Comparison of ENCODE assay signal across 8 mouse cellular contexts in genomic region chr10:11280578-11281463, GRCm38 (mm10). TPM values are rescaled to one million over a fixed set of nuclear protein-coding genes. Genes with fewer than 3 reads are reported as not detected.
DNase-seq lines count a peak whose midpoint lies in the region; ATAC-seq and TF ChIP-seq lines count a peak whose summit lies in the region.

Fbxo30 (plus strand) TSS chr10:11281330.

- under 1% methylated on average over 71 of the region's 93 CpGs for WGBS in forebrain, embryonic 12.5 days
- under 1% methylated on average over 74 of the region's 93 CpGs for WGBS in heart, postnatal 0 days
- under 1% methylated on average over 88 of the region's 93 CpGs for WGBS in liver, embryonic 14.5 days (ENCODE audit: insufficient replicate concordance)
- WGBS in stomach, embryonic 15.5 days: 0% methylated on average over 91 of the region's 93 CpGs

- peak; percentile 78 for DNase-seq in c-Kit-positive CD71-positive TER-119-positive erythroid progenitor cells, embryonic 14.5 days (ENCODE audit: low spot score)
- DNase-seq in heart, postnatal 0 days (ENCODE audit: low spot score): peak; percentile 93
- DNase-seq in kidney, postnatal 36 days: peak; percentile 95 to 96
- DNase-seq in liver, embryonic 14.5 days (ENCODE audit: low read depth in 3 of 3, low spot score in 3 of 3): peak; percentile 72 to 77 (median 75)
- peak; percentile 93 for DNase-seq in neural tube, embryonic 10.5 days (ENCODE audit: extremely low spot score, low spot score)

- peak within 1 kb of the TSS; percentile 91 for H3K4me3 ChIP-seq in E14TG2a.4 (replicated peaks; ENCODE audit: low read length)
- H3K4me3 ChIP-seq in forebrain, embryonic 12.5 days (replicated peaks): peak within 1 kb of the TSS; percentile 95
- H3K4me3 ChIP-seq in heart, postnatal 0 days (ENCODE audit: low read depth, low read length): peak within 1 kb of the TSS; percentile 96
- peak within 1 kb of the TSS; percentile 99 to 100 for H3K4me3 ChIP-seq in liver, embryonic 14.5 days (ENCODE audit: insufficient read depth in 1 of 2, low read depth in 2 of 2, low read length in 2 of 2)
- peak within 1 kb of the TSS; percentile 95 for H3K4me3 ChIP-seq in stomach, embryonic 15.5 days (replicated peaks)

- peak within 1 kb of the TSS; percentile 97 for H3K27ac ChIP-seq in forebrain, embryonic 12.5 days
- H3K27ac ChIP-seq in heart, postnatal 0 days (ENCODE audit: low read depth): peak within 1 kb of the TSS; percentile 98
- H3K27ac ChIP-seq in liver, embryonic 14.5 days: peak within 1 kb of the TSS; percentile 93
- peak within 1 kb of the TSS; percentile 99 for H3K27ac ChIP-seq in stomach, embryonic 15.5 days

- peak; percentile 93 for ATAC-seq in forebrain, embryonic 12.5 days (ENCODE audit: low FRiP score)
- ATAC-seq in heart, postnatal 0 days (ENCODE audit: insufficient read depth, low read depth): peak; percentile 92
- peak; percentile 94 for ATAC-seq in liver, embryonic 14.5 days (ENCODE audit: insufficient read depth)
- ATAC-seq in stomach, embryonic 15.5 days (ENCODE audit: insufficient read depth, low FRiP score, low read depth): peak; percentile 94

- H3K27me3 ChIP-seq in E14TG2a.4 (ENCODE audit: insufficient read depth, low read length): no peaks in the 10 kb centered on the region
- no peaks in the 10 kb centered on the region for H3K27me3 ChIP-seq in forebrain, embryonic 12.5 days
- H3K27me3 ChIP-seq in heart, postnatal 0 days (ENCODE audit: control insufficient read depth, insufficient read depth, low read length): no peaks in the 10 kb centered on the region
- no peaks in the 10 kb centered on the region for H3K27me3 ChIP-seq in liver, embryonic 14.5 days (ENCODE audit: control insufficient read depth, insufficient read depth, low read length)
- no peaks in the 10 kb centered on the region for H3K27me3 ChIP-seq in stomach, embryonic 15.5 days (replicated peaks)

- H3K4me2 ChIP-seq in forebrain, embryonic 12.5 days: peak within 1 kb of the TSS; percentile 79
- peak within 1 kb of the TSS; percentile 92 for H3K4me2 ChIP-seq in heart, postnatal 0 days (ENCODE audit: low read depth, low read length)
- H3K4me2 ChIP-seq in liver, embryonic 14.5 days (ENCODE audit: low read depth): peak within 1 kb of the TSS; percentile 81
- H3K4me2 ChIP-seq in stomach, embryonic 15.5 days: peak within 1 kb of the TSS; percentile 93

- TF ChIP-seq EP300 in heart, postnatal 0 days (IDR thresholded peaks at IDR 0.05; ENCODE audit: low read depth): peak; percentile 88
- TF ChIP-seq EP300 in liver, embryonic 14.5 days (IDR thresholded peaks at IDR 0.05; ENCODE audit: low read depth): no peak

- H3K4me1 ChIP-seq in E14TG2a.4 (replicated peaks; ENCODE audit: low read depth, low read length): peaks cover 34% of the 10 kb centered on the region
- peaks cover 7% of the 10 kb centered on the region; the same call in 1 of the 2 replicates for H3K4me1 ChIP-seq in forebrain, embryonic 12.5 days
- H3K4me1 ChIP-seq in heart, postnatal 0 days (ENCODE audit: control insufficient read depth, insufficient read depth): peaks cover 6% of the 10 kb centered on the region; the same call in 1 of the 2 replicates
- peaks cover 11 to 12% of the 10 kb centered on the region in 2 experiments for H3K4me1 ChIP-seq in liver, embryonic 14.5 days (replicated peaks; ENCODE audit: control insufficient read depth in 2 of 2, insufficient read depth in 2 of 2, low read length in 1 of 2)
- H3K4me1 ChIP-seq in stomach, embryonic 15.5 days: no peaks in the 10 kb centered on the region

- peak within 1 kb of the TSS; percentile 94 for H3K9ac ChIP-seq in forebrain, embryonic 12.5 days
- peak within 1 kb of the TSS; percentile 98 for H3K9ac ChIP-seq in heart, postnatal 0 days (replicated peaks; ENCODE audit: low read depth, low read length)
- peak within 1 kb of the TSS; percentile 100 for H3K9ac ChIP-seq in liver, embryonic 14.5 days (replicated peaks)
- H3K9ac ChIP-seq in stomach, embryonic 15.5 days: peak within 1 kb of the TSS; percentile 86

- TF ChIP-seq CTCF in E14TG2a.4 (conservative IDR thresholded peaks at IDR 0.05; ENCODE audit: low read length): no peak
- peak; percentile 61 for TF ChIP-seq CTCF in heart, postnatal 0 days (IDR thresholded peaks at IDR 0.05; ENCODE audit: low read depth)
- TF ChIP-seq CTCF in liver, embryonic 14.5 days (IDR thresholded peaks at IDR 0.05; ENCODE audit: low read depth): peak; percentile 64

- no peaks in the 10 kb centered on the region for H3K36me3 ChIP-seq in E14TG2a.4 (ENCODE audit: insufficient read depth, low read length)
- H3K36me3 ChIP-seq in forebrain, embryonic 12.5 days (replicated peaks): no peaks in the 10 kb centered on the region
- no peaks in the 10 kb centered on the region for H3K36me3 ChIP-seq in heart, postnatal 0 days (replicated peaks; ENCODE audit: control insufficient read depth, insufficient read depth, low read length)
- H3K36me3 ChIP-seq in liver, embryonic 14.5 days (replicated peaks; ENCODE audit: control insufficient read depth, insufficient read depth, low read depth): no peaks in the 10 kb centered on the region; the same call in 1 of the 2 replicates
- no peaks in the 10 kb centered on the region for H3K36me3 ChIP-seq in stomach, embryonic 15.5 days

- no peaks in the 10 kb centered on the region for H3K9me3 ChIP-seq in E14TG2a.4 (ENCODE audit: low read length)
- no peaks in the 10 kb centered on the region for H3K9me3 ChIP-seq in forebrain, embryonic 12.5 days
- no peaks in the 10 kb centered on the region for H3K9me3 ChIP-seq in heart, postnatal 0 days (replicated peaks; ENCODE audit: control insufficient read depth, low read length)
- H3K9me3 ChIP-seq in liver, embryonic 14.5 days (ENCODE audit: control insufficient read depth, low read length): no peaks in the 10 kb centered on the region
- no peaks in the 10 kb centered on the region for H3K9me3 ChIP-seq in stomach, embryonic 15.5 days

RNA-seq across cellular contexts. Expression of gene Fbxo30, which starts in this region (rescaled TPM):
- 43.7 and 46.6 TPM in 2 replicates for polyA plus RNA-seq in forebrain, embryonic 12.5 days (2016; fragmentation: Nextera tagmentation; extraction: Ambion mirVana)
- total RNA-seq in heart, postnatal 0 days (2014; rRNA removed; ENCODE audit: low replicate concordance): 11.4 and 11.9 TPM in 2 replicates
- polyA plus RNA-seq in heart, postnatal 0 days (2015; fragmentation: Nextera tagmentation; extraction: Ambion mirVana): 17.4 and 21.8 TPM in 2 replicates
- polyA plus RNA-seq in liver, embryonic 14.5 days (2012; rRNA removed): 8.0 and 12.3 TPM in 2 replicates
- polyA plus RNA-seq in liver, embryonic 14.5 days (2014; fragmentation: Nextera tagmentation; extraction: Ambion mirVana): 38.4 and 40.9 TPM in 2 replicates
- polyA plus RNA-seq in stomach, embryonic 15.5 days (2015; fragmentation: Nextera tagmentation; extraction: Ambion mirVana): 30.0 and 32.7 TPM in 2 replicates

Comparison
In these comparisons a context has a peak if more than half of its experiments do, and no peak if none do; other contexts are left out.
1. Peak in every context shown above with its lines: DNase-seq, ATAC-seq, H3K4me3 ChIP-seq and H3K27ac ChIP-seq.